ENCODE assay signal across 8 mouse cellular contexts in the genomic region with DNA sequence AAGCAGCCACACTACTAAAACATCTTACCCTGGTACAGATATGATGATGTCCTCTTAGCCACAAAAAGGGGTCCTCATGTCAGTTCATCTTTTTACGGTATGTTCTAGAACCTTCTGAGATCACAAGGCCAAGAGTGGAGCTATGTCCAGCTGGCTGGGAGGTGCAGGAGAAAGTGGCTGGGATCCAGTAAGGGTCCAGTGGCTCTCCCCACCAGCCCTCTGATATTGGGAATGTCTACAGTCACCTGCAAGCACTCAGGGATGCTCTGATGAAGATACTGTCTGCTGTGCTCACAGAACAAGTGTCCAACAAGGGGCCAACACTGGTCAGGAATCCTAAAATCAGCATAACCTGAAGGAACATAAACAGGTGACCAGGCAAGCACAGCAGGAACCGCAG. TPM values are rescaled to one million over a fixed set of nuclear protein-coding genes. Genes with fewer than 3 reads are reported as not detected.
DNase-seq lines count a peak whose midpoint lies in the region; ATAC-seq lines count a peak whose summit lies in the region.

A gene (minus strand): TSS at position 101 of the 400 bp plus-strand sequence.

- no peak within 1 kb of the TSS for H3K4me2 ChIP-seq in midbrain, embryonic 14.5 days (ENCODE audit: low read length)

- no peak within 1 kb of the TSS for H3K27ac ChIP-seq in brown adipose tissue, adult 24 weeks (replicated peaks; ENCODE audit: low read depth, low read length)
- no peak within 1 kb of the TSS for H3K27ac ChIP-seq in heart, embryonic 10.5 days
- no peak within 1 kb of the TSS for H3K27ac ChIP-seq in midbrain, embryonic 14.5 days (replicated peaks; ENCODE audit: low read depth, low read length)

- H3K9me3 ChIP-seq in heart, embryonic 10.5 days = no peaks in the 10 kb centered on the region
- no peaks in the 10 kb centered on the region for H3K9me3 ChIP-seq in midbrain, embryonic 14.5 days (ENCODE audit: control insufficient read depth, low read length)

- H3K9ac ChIP-seq in midbrain, embryonic 14.5 days (replicated peaks; ENCODE audit: low read length) = no peak within 1 kb of the TSS

- no peak within 1 kb of the TSS for H3K4me3 ChIP-seq in brown adipose tissue, adult 24 weeks (ENCODE audit: insufficient read depth, low read depth, low read length)
- no peak within 1 kb of the TSS for H3K4me3 ChIP-seq in heart, embryonic 10.5 days
- no peak within 1 kb of the TSS for H3K4me3 ChIP-seq in midbrain, embryonic 14.5 days (replicated peaks; ENCODE audit: low read depth, low read length)

- no peaks in the 10 kb centered on the region for H3K4me1 ChIP-seq in brown adipose tissue, adult 24 weeks (ENCODE audit: control insufficient read depth, insufficient read depth, insufficient read length, low read length)
- no peaks in the 10 kb centered on the region for H3K4me1 ChIP-seq in heart, embryonic 10.5 days
- no peaks in the 10 kb centered on the region for H3K4me1 ChIP-seq in midbrain, embryonic 14.5 days (ENCODE audit: control insufficient read depth, insufficient read depth, low read length)

- 0 out of 2 replicates have a peak, but pooled peaks cover under 1% of the 10 kb centered on the region for H3K27me3 ChIP-seq in heart, embryonic 10.5 days (ENCODE audit: insufficient read depth, poor library complexity, severe bottlenecking)
- no peaks in the 10 kb centered on the region for H3K27me3 ChIP-seq in midbrain, embryonic 14.5 days (ENCODE audit: control insufficient read depth, insufficient read depth, low read length)

- ATAC-seq in midbrain, embryonic 14.5 days (ENCODE audit: low FRiP score, low TSS enrichment) = no peak

- DNase-seq in left cerebral cortex, adult 18-20 months (ENCODE audit: low spot score in 2 of 2) = no peak
- no peak for DNase-seq in left cerebral cortex, adult 11 months (ENCODE audit: low spot score)
- no peak for DNase-seq in heart, embryonic 10.5 days (ENCODE audit: low spot score)
- no peak for DNase-seq in layer of hippocampus, postnatal 25 days (ENCODE audit: extremely low spot score in 1 of 2, low spot score in 1 of 2)
- no peak for DNase-seq in midbrain, embryonic 14.5 days
- no peak for DNase-seq in MN1 (ENCODE audit: low spot score)
- DNase-seq in lung, postnatal 25 days (ENCODE audit: low spot score) = no peak

- 85% methylated on average over 2 of the region's 2 CpGs for WGBS in heart, embryonic 10.5 days
- WGBS in midbrain, embryonic 14.5 days = 91% methylated on average over 2 of the region's 2 CpGs

- H3K36me3 ChIP-seq in heart, embryonic 10.5 days = no peaks in the 10 kb centered on the region
- H3K36me3 ChIP-seq in midbrain, embryonic 14.5 days (ENCODE audit: control insufficient read depth, insufficient read depth, low read length) = no peaks in the 10 kb centered on the region

RNA-seq across cellular contexts. Expression of the gene that starts here (rescaled TPM):
- total RNA-seq in left cerebral cortex, adult 18-20 months (2021) = 100 to 1,000 TPM; 114 to 115 TPM
- polyA plus RNA-seq in brown adipose tissue, adult 24 weeks (2012; ENCODE audit: insufficient read depth, insufficient read length, missing spikeins) = 23.1 and 27.4 TPM in 2 replicates
- polyA plus RNA-seq in heart, embryonic 10.5 days (2016; fragmentation: Nextera tagmentation; extraction: Ambion mirVana) = 39.6 and 45.1 TPM in 2 replicates
- 100 to 1,000 TPM; 126 to 131 TPM for total RNA-seq in layer of hippocampus, postnatal 25 days (2021)
- 61.9 and 79.7 TPM in 2 replicates for polyA plus RNA-seq in midbrain, embryonic 14.5 days (2014; fragmentation: Nextera tagmentation; extraction: Ambion mirVana)
